Mouse (Mus musculus): ENCODE measurements around the gene Fopnl.

Fopnl gene

GRCm38 (mm10) chr16:14252877-14253276 lies 64.3 kb downstream of the Fopnl start:
- no peak for DNase-seq (ENCODE audit: extremely low read depth, insufficient read length, low spot score)

- DNase-seq (ENCODE audit: extremely low read depth, insufficient read length, low spot score): no peak
These were observed 67.3 kb downstream of the Fopnl start for GRCm38 (mm10) chr16:14249913-14250312.
